Mouse (Mus musculus): ENCODE measurements around the gene Dnpep.

Gene Dnpep

DNA sequence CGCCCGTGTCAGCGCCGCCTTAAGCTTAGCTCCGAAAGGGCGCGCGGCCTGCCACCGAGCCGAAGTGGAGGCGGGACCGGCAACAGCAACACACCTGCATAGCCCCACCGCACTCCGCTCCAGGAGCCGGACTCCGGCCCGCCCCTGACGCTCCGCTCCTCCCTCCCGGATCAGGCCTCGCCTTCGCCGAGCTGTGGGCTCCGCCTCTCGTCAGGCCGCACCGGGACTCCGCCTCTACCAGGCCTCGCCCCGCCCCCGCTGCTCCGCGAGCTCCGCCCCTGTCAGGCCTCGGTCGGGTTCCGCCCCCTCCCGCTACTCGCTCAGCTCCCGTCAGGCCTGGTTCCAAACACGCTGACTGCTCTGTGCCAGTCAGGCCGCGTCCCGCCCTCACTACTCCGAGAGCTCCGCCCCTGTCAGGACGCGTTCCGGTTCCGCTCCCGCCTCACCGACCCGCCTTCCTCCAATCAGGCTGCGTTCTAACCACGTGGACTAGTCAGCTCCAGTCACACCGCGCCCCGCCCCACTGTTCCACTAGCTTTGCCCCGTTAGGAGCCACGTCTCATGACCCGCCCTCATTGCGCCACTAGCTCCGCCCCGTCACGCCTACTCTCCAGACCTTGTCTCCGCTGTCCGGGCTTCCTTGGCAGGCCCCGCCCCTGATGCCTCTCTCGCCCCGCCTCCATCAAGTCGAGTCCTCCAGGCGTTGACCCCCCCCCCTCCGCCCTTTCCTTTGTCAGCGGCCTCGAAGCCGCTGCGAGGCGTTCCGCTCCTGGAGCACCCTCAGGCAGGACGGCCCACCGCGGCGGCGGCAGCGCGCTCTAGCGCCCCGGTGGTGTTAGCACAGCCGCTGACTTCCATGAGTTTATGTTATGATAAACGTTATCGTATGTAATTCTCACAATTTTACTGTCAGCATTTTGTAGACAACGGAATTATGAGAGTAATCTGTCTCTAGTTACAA is at the start of gene Dnpep:
Gene Dnpep, minus strand, starts transcription at position 750 of the 961 bp plus-strand sequence.
- peak; percentile 100 for DNase-seq (ENCODE audit: low spot score)

DNA sequence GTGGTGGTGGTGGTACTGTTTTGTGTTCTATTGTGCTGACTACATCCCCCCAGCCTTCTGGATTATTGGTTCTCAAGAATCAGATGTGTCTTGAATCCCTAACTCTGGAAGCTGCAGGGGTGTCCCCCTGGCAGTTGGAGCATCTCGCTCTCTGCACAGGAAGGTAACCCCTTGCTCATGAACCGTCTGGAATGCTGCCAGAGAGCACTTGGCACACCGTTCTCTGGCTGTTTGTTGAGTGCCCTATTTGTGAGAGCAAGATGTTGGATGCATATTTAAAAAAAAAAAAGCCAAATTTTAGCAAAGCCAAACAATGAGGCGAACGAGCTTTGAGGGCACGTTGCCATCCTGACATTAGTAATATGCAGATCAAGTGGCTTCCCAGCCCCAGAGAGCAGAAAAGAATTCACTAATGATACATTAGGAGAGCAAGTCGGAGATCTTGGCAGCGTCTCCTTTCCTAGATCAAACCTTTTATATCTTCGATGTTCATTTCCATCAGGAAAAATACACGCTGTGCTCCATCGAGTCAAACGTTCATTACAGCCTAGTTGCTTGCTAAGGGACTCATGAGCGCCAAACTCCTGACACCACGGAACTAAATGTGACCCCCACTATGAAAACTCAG is 47.8 kb upstream of the Dnpep start:
- no peak for DNase-seq (ENCODE audit: low spot score)

DNA sequence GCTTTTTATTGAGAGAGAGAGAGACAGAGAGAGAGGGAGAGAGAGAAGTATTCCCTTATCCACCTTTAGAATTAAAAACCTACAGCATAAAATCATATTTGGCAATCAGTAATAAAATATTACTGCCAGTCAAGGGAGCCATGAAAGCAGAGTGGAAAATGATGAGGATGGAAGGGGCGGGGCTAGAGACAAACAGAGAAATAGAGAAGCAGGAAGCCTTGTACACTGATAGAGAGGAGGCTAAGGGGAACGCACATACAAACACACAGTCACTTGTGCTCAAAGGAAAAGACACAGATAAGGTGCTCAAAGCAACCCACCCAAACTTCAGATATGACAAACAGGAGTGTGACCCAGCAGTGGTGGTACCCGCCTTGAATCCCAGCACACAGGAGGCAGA is 46.1 kb upstream of the Dnpep start:
- no peak for DNase-seq (ENCODE audit: low spot score)

DNA sequence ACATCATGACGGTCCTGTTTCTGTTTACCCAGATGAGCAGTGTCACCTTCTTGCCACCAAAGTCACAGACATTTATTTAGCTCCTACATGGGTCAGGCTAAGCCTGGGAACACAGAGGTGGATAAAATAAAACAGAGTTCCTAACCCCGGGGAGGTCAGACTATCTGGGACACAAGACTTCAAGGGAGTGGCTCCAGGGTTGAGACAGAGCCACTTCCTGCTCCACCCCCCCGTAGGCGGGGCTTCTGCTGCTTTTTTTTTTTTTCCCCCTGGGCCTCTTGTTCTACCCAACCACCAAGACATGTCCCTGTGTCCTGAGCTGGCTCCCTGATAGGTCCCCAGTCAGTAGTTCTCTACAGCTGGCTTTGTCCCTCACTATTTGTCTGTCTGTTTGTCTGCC is 44.0 kb upstream of the Dnpep start:
- DNase-seq (ENCODE audit: low spot score) = no peak

DNA sequence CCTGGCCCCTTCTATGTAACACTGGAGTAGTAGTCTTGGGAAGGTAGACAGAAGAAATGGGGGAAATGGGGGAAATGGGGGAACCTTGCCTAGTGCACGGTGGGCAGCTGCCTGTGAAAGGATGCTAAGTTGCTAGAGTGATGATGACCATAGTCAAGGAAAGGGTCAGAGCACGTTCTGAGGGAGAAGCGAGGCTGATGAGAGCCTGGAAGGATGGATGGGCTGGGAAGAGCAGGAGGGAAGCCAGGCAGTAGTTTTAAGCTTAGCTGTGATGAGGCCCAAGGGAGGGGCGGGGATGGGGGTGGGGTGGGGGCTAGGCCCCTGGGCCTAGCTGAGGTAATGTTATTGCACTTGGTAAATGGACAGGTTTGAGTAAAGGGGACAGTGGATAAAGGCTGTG is 43.3 kb upstream of the Dnpep start:
- no peak for DNase-seq (ENCODE audit: low spot score)

DNA sequence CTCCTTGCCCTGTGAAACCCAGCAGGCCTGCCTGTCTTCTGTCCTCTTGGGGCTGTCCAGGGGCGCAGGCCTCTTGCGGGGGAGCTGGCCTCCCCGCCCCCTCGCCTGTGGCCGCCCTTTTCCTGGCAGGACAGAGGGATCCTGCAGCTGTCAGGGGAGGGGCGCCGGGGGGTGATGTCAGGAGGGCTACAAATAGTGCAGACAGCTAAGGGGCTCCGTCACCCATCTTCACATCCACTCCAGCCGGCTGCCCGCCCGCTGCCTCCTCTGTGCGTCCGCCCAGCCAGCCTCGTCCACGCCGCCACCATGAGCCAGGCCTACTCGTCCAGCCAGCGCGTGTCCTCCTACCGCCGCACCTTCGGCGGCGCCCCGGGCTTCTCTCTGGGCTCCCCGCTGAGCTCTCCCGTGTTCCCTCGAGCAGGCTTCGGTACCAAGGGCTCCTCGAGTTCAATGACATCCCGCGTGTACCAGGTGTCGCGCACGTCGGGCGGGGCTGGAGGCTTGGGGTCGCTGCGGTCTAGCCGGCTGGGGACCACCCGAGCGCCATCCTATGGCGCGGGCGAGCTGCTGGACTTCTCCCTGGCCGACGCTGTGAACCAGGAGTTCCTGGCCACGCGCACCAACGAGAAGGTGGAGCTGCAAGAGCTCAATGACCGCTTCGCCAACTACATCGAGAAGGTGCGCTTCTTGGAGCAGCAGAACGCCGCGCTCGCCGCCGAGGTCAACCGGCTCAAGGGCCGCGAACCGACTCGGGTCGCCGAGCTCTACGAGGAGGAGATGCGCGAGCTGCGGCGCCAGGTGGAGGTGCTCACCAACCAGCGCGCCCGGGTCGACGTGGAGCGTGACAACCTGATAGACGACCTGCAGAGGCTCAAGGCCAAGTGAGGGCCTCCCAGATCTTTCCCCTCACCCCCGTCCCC is 42.6 kb upstream of the Dnpep start, which contains the start of gene Des:
Gene Des, plus strand, starts transcription at position 218 of the 920 bp plus-strand sequence.
- DNase-seq (ENCODE audit: low spot score) = no peak

DNA sequence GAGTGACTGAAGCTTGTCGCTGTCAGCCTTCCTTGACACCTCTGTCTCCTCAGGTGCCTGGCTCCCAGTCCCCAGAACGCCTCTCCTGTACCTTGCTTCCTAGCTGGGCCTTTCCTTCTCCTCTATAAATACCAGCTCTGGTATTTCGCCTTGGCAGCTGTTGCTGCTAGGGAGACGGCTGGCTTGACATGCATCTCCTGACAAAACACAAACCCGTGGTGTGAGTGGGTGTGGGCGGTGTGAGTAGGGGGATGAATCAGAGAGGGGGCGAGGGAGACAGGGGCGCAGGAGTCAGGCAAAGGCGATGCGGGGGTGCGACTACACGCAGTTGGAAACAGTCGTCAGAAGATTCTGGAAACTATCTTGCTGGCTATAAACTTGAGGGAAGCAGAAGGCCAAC is 41.6 kb upstream of the Dnpep start:
- DNase-seq (ENCODE audit: low spot score) = no peak

DNA sequence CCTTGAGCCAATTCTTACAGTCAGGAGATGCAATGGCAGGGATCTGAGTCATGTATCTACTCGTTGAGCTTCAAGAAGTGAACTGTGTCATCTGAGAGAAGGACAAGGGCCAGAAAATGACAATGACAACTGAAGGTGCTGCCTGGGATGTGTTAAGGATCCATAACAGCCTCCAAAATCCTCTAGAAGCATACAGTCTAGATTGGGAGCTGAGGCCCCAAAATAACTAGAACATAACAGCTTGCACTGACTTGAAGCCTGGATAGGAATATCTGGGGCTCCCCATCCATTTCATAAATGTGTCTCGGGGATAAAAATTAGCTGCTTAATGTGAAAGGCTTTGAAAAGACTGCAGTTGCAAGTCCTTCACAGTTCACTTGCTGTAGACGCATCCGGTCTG is 40.2 kb upstream of the Dnpep start:
- no peak for DNase-seq (ENCODE audit: low spot score)

DNA sequence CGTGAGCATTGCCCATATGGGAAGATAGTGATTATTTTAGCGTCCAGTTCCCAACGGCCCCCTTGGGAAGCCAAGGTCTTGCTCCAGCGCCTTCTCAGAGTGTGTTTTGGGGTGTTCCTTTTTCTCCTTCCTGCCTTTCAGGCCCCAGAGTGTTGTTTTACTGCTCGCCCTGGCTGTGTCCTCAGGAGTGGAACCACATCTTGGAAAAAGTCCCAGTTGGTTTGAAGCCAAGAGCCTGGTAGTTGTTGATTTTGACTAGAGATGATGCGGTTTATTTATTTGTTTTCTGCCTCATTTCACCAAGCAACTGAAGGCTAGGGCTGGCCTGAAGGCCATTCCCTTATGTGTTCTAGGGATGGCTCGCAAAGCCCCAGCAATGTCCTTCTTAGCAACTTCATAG is 39.5 kb upstream of the Dnpep start:
- DNase-seq (ENCODE audit: low spot score) = no peak

DNA sequence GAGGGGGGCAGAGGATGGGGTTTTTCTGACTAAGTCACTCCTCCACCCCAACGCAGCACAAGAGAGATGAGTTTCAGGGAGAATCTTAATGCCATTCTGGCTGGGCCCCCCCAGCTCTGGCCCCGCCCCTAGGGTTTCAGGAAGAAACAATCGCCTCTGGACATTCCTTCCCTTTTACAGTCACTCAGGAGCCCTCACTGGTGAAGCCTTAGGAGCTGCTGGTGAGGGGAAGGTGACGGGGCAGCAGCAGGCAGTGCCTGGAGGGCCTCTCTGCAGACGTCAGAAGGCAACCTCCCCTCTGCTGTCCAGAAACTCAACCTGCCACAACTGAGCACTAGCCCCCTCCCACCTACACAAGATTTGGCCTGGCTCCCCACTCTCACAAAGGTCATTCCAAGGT is 31.5 kb upstream of the Dnpep start:
- DNase-seq (ENCODE audit: low spot score) = no peak

DNA sequence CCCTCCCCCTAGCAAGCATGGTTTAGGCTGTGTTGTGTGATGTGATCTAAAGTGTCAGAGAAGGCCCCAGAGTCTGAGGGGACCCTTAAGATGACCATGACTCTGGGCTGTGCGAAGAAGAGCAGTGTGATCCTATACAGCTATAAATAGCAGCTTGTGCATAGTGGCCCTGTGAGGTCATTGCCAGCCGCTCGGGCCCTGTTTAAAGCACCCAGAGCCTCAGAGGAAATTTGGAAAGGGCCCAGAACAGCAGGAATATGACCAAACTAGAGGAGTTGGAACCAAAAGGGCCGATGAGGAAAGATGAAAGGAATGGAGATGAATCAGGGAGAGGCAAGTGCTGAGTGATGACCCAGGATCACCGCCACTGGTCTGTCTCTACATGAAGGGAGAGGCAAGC is 29.5 kb upstream of the Dnpep start:
- no peak for DNase-seq (ENCODE audit: low spot score)

DNA sequence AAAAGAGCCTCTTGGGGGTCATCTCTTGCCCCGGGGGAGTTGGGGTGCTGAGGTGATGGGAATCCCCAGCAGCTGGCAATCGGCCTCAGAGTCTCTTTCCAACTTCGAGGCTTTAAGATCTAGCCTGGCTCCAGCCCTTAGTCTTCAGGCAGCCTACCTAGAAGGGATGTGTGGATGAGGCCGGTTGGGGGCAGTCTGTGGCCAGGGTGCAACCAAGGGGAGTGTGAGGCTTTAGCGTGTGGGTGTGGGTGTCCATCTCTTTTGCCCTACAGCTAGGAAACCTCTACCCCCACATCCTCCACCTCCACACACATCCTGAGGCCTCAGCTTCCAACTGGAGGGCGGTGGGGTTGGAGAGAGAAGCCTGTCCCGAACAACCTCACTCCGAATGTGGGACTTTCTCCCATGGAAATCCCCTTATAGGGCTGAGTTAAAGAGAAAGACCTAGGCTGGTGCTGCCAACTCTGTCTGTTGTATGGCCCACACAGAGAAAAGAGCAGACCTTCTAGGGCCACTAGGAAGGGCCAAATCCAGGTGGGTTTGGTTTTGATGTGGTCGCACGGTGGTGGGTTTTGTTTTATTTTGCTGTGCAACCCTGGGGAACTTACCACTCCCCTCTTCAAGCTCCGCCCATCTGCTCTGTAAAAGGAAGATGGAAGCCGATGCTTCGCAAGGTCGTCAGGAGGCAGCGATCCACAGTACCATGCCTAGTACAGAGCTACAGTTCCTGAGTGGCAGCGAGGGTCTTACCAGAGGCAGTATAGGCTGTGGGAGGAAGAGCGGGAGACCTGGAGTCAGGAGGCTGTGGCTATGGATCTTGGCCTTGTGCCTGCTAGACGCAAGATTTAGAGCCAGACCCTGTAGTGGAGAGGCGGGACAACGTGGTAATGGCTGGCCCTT is 27.5 kb upstream of the Dnpep start:
- no peak for DNase-seq (ENCODE audit: low spot score)

DNA sequence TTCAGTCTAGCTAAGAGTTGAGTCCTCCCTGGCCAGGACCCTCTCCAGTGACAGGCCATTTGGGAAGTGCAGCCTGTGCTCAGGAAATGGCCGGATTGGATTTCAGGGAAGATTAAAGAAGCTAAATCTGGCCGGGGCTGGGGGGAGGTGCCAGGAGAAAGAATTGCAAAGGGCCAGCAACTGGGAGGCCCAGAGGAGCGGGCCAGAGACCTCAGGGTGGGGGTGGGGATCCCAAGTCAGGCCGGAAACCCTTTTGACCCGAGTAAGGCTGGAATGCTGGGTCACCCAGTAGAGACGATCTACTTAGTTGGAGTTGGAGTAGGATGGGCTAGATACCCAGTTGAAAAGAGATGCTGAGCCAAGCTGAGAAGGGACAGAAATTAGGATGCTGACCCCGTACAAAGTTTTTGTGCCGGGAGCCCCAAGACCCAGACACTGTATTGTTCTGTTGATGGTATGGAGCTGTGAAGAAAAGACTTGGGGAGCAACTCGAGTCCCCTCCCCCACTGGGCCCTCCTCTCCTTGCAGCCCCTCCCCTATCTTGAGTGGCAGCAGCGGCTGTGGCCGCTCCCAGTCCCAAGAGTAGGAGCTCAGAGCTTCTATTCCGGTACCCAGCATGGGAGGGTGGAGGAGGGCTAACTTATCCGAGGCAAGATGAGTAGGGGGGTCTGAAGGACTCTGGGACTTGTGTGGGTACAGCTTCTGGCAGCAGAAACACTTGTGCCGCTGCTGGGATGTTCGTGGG is 26.7 kb upstream of the Dnpep start:
- no peak for DNase-seq (ENCODE audit: low spot score)

DNA sequence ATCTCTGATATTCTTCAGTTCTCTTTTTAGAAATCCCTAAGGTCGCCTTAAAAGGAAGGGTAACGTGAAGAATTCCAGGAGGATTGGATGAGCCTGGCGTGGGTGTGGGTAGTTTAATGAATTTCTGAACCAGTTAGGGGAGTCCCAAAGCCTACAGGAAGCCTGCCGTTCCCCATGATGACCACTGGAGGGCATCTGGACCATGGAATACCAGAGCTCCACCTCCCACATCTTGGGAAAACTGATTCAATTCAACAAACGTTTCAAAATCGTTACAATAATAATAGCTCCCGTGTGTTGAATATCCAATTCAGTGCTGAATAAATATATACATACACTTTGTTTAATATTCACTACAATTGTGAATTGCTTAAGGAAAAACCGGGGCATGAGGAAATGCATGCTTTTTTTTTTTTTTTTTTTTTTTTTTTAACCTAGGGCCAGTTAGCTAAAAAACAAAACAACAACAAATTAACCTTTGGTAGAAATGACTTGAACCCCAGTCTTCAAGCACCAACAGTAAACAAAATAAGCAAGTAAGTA is 25.2 kb upstream of the Dnpep start:
- DNase-seq (ENCODE audit: low spot score) = peak; percentile 8

DNA sequence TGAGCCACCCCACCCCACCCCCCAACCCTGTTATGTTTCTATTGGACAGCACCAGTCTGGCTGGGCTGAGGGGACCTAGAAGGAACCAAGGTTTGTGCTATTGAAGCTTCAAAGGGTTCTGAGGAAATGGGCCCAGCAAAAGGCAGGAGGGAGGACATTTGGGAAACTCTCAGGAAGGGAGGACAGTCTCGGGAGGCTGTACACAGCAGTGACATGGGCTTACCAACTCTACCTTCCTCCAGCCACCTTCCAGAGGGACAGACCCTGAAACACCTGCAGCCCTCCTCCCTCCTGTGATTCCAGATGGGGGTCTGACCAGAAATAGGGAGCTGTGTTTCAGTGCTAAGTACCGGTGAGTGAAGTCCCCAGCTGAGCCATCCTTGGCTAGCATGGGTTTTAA is 22.7 kb upstream of the Dnpep start:
- no peak for DNase-seq (ENCODE audit: low spot score)

DNA sequence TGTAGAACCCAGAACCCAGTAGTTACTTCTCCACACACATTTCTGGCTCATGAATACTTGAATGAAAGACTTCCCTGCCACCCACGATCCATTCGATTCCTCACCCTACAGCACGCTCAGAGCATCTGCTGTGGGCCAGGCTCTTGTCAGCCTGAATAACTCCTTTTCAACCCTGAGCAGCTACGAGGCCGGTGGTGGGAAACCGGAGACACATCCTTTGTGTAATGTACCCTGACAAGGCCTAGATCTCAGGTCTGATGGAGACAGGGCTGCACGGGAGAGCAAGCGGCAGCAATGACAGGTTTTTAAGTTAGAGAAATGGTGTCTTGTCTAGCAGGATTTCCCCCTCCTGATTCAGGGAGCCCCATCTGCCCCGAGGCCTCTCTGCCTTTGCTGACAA is 21.5 kb upstream of the Dnpep start:
- no peak for DNase-seq (ENCODE audit: low spot score)

DNA sequence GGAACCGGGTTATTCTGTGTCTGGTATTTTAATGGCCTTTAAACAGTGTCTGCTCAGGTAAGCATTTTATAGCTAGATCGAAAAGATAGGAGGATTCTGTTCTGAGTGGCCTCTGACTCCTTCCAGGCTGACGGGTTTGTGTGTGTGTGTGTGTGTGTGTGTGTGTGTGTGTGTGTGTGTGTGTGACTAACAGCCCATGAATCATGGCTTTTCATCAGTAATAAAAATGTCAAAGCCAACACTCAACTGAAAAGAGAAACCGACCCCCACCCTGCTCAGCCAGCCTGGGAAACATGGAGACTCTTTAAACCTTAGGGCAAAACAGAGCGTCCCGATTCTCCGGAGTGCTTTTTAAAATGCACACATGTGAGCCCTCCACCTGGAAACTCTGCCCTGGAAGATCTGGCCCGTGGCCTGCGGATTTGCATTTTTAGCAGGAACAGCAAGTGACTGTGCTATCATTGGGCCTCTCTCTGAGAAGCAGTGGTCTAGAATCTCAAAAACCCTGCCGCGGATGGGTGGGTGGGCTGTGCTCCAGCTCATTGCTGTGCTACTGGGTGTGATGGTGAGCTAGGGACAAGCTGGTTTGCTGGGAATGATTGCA is 20.4 kb upstream of the Dnpep start:
- no peak for DNase-seq (ENCODE audit: low spot score)

DNA sequence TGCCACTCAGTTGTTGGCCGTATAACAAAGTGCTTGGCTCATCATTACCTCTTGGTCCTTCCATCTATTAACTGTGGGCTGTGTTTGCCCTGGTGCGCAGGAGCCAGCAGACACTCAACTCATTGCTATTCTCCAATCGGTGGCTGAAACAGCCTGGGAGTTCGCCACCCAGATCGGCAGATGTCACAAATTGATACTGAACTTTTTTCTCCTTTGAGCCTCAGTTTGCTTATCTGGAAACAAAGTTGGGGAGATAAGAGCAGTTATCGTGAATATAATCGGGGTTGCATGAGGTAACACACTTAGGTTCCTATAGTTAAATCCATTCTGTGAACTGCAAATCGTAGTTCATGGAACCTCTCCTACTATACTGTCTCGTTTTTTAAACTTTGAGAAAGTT is 19.3 kb upstream of the Dnpep start:
- no peak for DNase-seq (ENCODE audit: low spot score)

DNA sequence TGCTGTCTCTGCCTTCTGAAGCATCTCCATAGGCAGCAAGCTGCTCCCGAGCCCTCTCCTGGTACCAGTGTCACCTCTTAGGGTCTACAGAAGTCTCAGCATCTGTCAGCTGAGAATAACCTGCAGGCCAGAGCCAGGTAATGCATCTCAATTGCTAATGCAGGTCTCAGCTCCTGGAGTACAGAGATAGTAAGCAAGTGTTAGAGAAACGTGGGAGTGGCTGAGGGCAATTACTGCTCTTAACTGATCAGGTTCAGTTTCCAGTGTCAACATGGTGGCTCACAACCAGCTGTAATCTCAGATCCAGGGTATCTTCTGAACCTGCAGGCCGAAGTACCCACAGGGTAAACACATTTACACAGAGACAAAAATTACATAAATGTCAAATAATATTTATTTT is 18.7 kb upstream of the Dnpep start:
- DNase-seq (ENCODE audit: low spot score) = no peak

DNA sequence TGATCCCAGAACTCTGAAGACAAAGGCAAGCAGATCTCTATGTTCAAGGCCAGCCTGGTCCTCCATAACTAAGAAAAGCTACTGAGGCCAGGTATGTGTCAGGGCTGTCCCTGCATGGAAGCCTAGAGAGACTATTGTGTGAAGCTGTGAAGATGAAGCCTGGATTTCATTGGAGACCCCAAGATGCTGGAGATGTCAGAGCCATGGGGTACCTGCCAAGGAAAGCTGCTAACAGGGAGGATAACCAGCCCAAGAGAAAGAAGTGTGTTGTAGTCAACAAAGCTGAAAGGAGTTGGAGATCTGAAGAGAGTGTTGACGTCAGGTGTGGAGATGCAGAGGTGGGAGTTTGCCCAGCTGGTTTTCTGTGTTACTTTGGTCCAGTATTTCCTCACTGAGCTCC is 13.5 kb upstream of the Dnpep start:
- no peak for DNase-seq (ENCODE audit: low spot score)
